Mouse (Mus musculus): ENCODE data around the gene Tmtc2. TPM values are rescaled to one million over a fixed set of nuclear protein-coding genes. Genes with fewer than 3 reads are reported as not detected.
A peak's percentile ranks its signal among the peaks of the same experiment; 100 is the strongest.

Tmtc2 gene
- total and polyA plus RNA-seq, 2 experiments from 2014 or later: 1.5 to 4.5 TPM

DNA sequence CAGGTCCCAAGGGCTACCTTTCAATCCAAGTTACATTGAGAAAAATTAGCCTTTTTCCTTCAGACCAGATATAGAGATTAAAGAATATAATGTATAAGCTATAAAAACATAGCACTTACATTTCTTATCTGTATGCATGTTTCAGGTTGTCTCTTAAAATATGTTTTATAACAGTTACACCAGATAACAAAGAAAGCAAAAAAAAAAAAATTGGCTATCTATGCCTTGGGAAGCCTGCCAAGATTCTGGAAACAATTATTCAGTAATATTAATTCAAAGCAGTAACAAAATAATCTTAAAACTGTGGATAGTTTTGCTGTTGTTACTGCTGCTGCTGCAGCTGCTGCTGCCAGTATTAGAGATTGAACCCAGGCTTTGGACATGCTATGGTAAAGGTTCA, 13.9 kb upstream of the Tmtc2 start:
- DNase-seq (ENCODE audit: low spot score): no peak
- H3K4me2 ChIP-seq (ENCODE audit: low read depth, low read length): no peak overlapping the region
- H3K9ac ChIP-seq (replicated peaks; ENCODE audit: low read depth, low read length): no peak overlapping the region
- TF ChIP-seq EP300 (IDR thresholded peaks at IDR 0.05; ENCODE audit: low read depth) (no peak), CTCF (IDR thresholded peaks at IDR 0.05; ENCODE audit: low read depth) (no peak)
- H3K36me3 ChIP-seq (replicated peaks; ENCODE audit: control insufficient read depth, insufficient read depth, low read length): no peaks in the 10 kb centered on the region
- no peak overlapping the region for H3K4me3 ChIP-seq (ENCODE audit: low read depth, low read length)
- no peaks in the 10 kb centered on the region for H3K27me3 ChIP-seq (ENCODE audit: control insufficient read depth, insufficient read depth, low read length)
- H3K4me1 ChIP-seq (ENCODE audit: control insufficient read depth, insufficient read depth): no peaks in the 10 kb centered on the region
- no peak for ATAC-seq (ENCODE audit: insufficient read depth, low read depth)
- no peak overlapping the region for H3K27ac ChIP-seq (ENCODE audit: low read depth)
- no peaks in the 10 kb centered on the region for H3K9me3 ChIP-seq (replicated peaks; ENCODE audit: control insufficient read depth, low read length)

DNA sequence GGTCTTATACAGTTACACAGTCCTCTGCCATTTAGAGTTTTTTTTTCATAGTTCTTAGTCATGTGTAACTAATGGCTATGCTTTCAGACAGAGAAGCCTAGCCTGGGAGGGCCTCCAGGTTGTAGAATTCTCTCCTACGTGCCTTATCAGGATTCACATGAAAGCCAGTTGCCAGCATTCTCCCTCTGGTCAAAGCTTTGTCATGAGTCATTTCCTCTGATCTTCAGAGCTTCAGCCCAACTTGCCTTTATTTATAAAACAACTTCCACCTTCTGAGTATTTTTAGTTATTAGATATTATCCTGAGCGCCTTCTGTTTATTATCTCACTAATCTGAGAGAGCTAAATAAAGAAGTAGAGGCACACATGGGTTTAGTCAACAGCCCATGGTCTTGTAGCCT, 5.1 kb upstream of the Tmtc2 start:
- 16% methylated on average over 2 of the region's 2 CpGs for WGBS
- DNase-seq (ENCODE audit: low spot score): no peak
- H3K27ac ChIP-seq (ENCODE audit: low read depth): no peak overlapping the region

DNA sequence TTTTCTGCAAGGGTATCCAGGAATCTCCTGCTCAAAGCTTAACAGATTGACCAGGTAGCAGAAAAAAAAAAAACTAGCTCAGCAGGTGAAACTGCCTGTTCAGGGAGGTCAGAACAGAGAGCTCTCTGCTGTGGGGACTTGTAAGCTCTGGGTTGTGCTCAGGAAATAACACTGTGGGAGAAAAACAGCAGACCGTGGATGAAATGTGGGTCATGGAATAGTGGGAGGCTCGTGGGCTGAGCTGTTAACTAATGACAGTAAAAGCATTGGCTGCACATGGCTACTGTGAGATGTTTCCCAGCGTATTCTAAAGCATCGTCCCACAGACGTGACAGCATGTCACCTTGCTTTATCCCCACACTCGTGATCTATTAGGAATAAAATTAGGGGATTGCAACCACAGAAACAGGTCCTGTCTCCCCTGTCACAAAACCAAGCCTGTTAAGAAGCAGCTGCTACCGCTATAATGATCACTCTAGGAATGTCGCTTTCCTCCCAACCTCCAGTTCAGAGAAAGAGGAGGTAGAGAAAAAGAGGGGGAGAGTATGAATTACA, 4.1 kb upstream of the Tmtc2 start:
- Histone ChIP-seq H3K27ac (ENCODE audit: low read depth) (no peak overlapping the region), H3K4me3 (ENCODE audit: low read depth, low read length) (no peak overlapping the region), H3K27me3 (ENCODE audit: control insufficient read depth, insufficient read depth, low read length) (no peaks in the 10 kb centered on the region), H3K4me1 (ENCODE audit: control insufficient read depth, insufficient read depth) (peaks cover 9% of the 10 kb centered on the region; the same call in 1 of the 2 replicates), H3K4me2 (ENCODE audit: low read depth, low read length) (no peak overlapping the region), H3K9ac (replicated peaks; ENCODE audit: low read depth, low read length) (no peak overlapping the region), H3K36me3 (replicated peaks; ENCODE audit: control insufficient read depth, insufficient read depth, low read length) (no peaks in the 10 kb centered on the region), H3K9me3 (replicated peaks; ENCODE audit: control insufficient read depth, low read length) (no peaks in the 10 kb centered on the region)
- WGBS: 62% methylated on average over 8 of the region's 8 CpGs
- TF ChIP-seq CTCF (IDR thresholded peaks at IDR 0.05; ENCODE audit: low read depth): no peak
- TF ChIP-seq EP300 (IDR thresholded peaks at IDR 0.05; ENCODE audit: low read depth): no peak
- DNase-seq (ENCODE audit: low spot score) (no peak), ATAC-seq (ENCODE audit: insufficient read depth, low read depth) (no peak)

More for the DNA sequence above, 5.1 kb upstream of the Tmtc2 start:
- H3K4me3 ChIP-seq (ENCODE audit: low read depth, low read length): no peak overlapping the region
- no peak overlapping the region for H3K4me2 ChIP-seq (ENCODE audit: low read depth, low read length)
- H3K4me1 ChIP-seq (ENCODE audit: control insufficient read depth, insufficient read depth): peaks cover 9% of the 10 kb centered on the region; the same call in 1 of the 2 replicates
- no peaks in the 10 kb centered on the region for H3K9me3 ChIP-seq (replicated peaks; ENCODE audit: control insufficient read depth, low read length)
- TF ChIP-seq CTCF (IDR thresholded peaks at IDR 0.05; ENCODE audit: low read depth): no peak
- no peak for TF ChIP-seq EP300 (IDR thresholded peaks at IDR 0.05; ENCODE audit: low read depth)
- H3K36me3 ChIP-seq (replicated peaks; ENCODE audit: control insufficient read depth, insufficient read depth, low read length): no peaks in the 10 kb centered on the region
- no peaks in the 10 kb centered on the region for H3K27me3 ChIP-seq (ENCODE audit: control insufficient read depth, insufficient read depth, low read length)
- no peak for ATAC-seq (ENCODE audit: insufficient read depth, low read depth)
- H3K9ac ChIP-seq (replicated peaks; ENCODE audit: low read depth, low read length): no peak overlapping the region

DNA sequence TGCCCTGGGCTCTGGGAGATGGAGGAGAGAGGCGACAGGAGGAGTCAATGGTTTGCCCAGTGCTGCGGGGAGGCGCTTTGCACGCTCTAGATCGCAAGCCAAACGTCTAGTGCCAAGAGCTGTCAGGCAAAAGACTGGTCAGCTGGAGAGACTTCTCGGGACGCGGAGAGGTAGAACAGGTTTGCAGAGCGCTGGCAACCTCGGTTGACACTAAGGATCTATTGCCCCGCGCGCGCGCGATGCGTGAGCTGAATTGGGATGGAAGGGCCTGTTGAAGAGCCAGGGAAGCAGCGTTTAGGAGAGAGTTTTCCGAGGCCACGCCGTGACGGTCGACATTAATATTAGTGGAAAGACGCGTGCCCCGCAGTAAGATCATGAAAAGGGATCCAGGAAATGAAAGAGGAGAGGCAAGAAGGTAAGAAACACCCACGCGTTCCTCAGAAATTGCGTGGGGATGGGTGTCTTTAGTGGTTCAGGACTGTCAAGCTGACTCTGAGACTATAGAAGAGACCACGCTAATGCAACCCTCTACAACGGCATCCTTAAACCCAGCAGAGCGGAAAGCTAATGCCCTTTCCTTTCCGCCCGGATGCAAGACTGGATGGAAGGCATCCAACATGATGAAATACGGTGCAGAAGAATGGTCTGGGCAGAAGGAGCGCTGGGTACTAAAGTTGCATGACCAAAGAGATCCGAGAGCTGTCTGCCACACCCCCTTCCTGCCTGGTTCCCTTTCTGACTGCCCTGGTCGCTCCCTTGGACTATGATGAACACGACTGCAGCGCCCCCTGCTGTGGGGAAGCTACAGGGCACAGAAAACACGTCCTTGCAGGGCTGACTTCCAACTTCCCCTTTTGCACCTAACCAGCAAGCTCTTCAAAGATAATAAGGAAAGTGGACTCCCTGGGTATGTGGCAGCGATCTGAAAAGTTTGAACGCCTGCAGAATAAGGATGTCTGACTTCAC, 727 bp upstream of the Tmtc2 start:
- H3K4me3 ChIP-seq (ENCODE audit: low read depth, low read length): peak overlapping the region; percentile 83
- DNase-seq (ENCODE audit: low spot score) (peak; percentile 93), ATAC-seq (ENCODE audit: insufficient read depth, low read depth) (peak; percentile 79)
- WGBS: under 1% methylated on average over 44 of the region's 44 CpGs
- H3K27ac ChIP-seq (ENCODE audit: low read depth): peak overlapping the region; percentile 69
- H3K9me3 ChIP-seq (replicated peaks; ENCODE audit: control insufficient read depth, low read length): no peaks in the 10 kb centered on the region
- H3K4me2 ChIP-seq (ENCODE audit: low read depth, low read length): peak overlapping the region; percentile 95
- no peaks in the 10 kb centered on the region for H3K36me3 ChIP-seq (replicated peaks; ENCODE audit: control insufficient read depth, insufficient read depth, low read length)
- peaks cover 9% of the 10 kb centered on the region; the same call in 1 of the 2 replicates for H3K4me1 ChIP-seq (ENCODE audit: control insufficient read depth, insufficient read depth)
- H3K27me3 ChIP-seq (ENCODE audit: control insufficient read depth, insufficient read depth, low read length): no peaks in the 10 kb centered on the region
- TF ChIP-seq EP300 (IDR thresholded peaks at IDR 0.05; ENCODE audit: low read depth) (no peak), CTCF (IDR thresholded peaks at IDR 0.05; ENCODE audit: low read depth) (peak; percentile 99)
- H3K9ac ChIP-seq (replicated peaks; ENCODE audit: low read depth, low read length): peak overlapping the region; percentile 49

GRCm38 (mm10) chr10:105573306-105573907, 844 bp downstream of the Tmtc2 start:
- Histone ChIP-seq H3K27ac (ENCODE audit: low read depth) (peak overlapping the region; percentile 40), H3K27me3 (ENCODE audit: control insufficient read depth, insufficient read depth, low read length) (no peaks in the 10 kb centered on the region), H3K4me2 (ENCODE audit: low read depth, low read length) (peak overlapping the region; percentile 95), H3K4me1 (ENCODE audit: control insufficient read depth, insufficient read depth) (peaks cover 3% of the 10 kb centered on the region; the same call in 1 of the 2 replicates), H3K36me3 (replicated peaks; ENCODE audit: control insufficient read depth, insufficient read depth, low read length) (no peaks in the 10 kb centered on the region), H3K4me3 (ENCODE audit: low read depth, low read length) (peak overlapping the region; percentile 83), H3K9me3 (replicated peaks; ENCODE audit: control insufficient read depth, low read length) (no peaks in the 10 kb centered on the region), H3K9ac (replicated peaks; ENCODE audit: low read depth, low read length) (peak overlapping the region; percentile 60)
- ATAC-seq (ENCODE audit: insufficient read depth, low read depth) (no peak), DNase-seq (ENCODE audit: low spot score) (peak; percentile 26)
- 2% methylated on average over 35 of the region's 37 CpGs for WGBS
- TF ChIP-seq EP300 (IDR thresholded peaks at IDR 0.05; ENCODE audit: low read depth) (no peak), CTCF (IDR thresholded peaks at IDR 0.05; ENCODE audit: low read depth) (no peak)
